Mouse (Mus musculus) A20 (cell line): ENCODE data around the gene 6430628N08Rik.

Experiments used
- DNase-seq: peaks from one replicate; pipeline ENCODE4 v3.0.0-alpha.2; 2011; ENCODE audit warnings: low read depth, low spot score

Gene 6430628N08Rik

GRCm38 (mm10) chr4:115890553-115890952 is at the start of gene 6430628N08Rik:
Gene 6430628N08Rik (plus strand): TSS chr4:115890665.
- no peak for DNase-seq

DNA sequence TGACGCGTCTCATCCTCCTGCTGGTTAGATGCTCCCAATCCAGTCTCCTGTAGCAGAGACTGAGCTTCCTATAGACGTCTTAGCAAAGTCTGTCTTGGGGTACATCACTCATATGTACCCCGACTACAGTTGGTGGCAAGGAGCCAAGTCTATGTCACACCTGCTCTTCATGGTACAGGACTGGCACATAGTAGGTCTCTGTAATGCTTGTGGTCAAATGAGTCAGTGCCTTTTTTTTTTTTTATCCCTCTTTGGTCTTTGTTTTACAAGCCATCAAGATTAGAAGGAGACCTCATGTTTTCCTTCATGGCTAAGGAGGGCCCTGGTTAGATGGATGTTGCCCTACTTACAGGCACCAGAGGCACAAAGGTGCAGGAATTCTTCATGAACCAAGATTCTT is 49.6 kb upstream of the 6430628N08Rik start:
- DNase-seq: no peak

- no peak for DNase-seq
Observed at GRCm38 (mm10) chr4:115846656-115847055, 43.8 kb upstream of the 6430628N08Rik start.

DNA sequence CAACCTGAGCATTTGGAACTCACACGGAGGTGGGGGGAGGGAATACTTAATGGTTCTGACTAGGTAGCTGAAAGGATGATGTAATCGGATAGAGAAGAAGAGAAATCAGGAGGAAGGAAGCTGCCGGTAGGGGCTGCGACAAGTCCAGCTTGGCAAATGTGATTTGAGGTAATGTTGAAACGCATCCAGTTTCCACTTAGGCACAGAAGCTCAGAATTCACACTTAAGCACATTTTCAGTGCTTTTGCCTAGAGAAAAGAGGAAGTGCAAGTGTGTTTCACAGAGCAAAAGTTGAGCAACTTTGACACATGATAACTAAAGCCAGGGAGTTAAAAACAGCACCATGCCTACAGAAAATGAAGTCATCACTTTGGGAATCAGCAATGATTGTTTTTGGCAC is 43.1 kb upstream of the 6430628N08Rik start:
- DNase-seq: peak; percentile 78

GRCm38 (mm10) chr4:115848083-115848482 is 42.4 kb upstream of the 6430628N08Rik start:
- DNase-seq: no peak

DNA sequence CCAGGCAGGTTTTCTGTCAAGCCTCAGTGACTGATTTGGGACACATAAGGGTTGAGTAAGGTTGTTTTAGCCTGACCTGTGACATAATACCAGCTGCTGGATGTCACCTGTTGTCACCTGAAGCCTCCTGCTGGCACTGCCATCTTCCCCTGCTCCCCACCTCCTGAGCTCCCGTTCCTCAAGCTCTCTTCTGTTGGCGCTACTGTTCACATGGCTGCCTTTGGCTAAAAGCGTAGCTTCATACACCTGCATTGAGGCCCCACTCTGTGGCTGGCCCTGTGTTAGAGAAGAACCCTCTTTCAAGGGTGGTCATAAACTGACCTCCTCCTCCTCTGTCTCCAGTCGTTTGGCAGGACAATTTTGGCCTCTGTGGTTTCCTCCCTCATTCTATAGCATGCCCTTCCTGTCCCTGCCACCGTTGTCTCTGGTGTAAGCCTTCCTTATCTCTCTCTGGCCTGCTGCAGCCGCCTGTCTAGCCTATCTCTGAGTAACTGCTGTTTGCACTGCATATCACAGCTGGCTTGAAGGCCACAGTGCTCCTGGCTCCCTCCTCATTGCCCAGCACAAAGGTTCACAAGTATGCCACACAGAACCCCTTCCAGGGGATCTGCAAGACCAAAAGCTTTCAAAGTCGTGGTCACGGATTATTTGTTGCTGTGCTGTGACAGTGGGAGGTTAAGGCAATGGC is 41.3 kb upstream of the 6430628N08Rik start:
- DNase-seq: no peak

DNA sequence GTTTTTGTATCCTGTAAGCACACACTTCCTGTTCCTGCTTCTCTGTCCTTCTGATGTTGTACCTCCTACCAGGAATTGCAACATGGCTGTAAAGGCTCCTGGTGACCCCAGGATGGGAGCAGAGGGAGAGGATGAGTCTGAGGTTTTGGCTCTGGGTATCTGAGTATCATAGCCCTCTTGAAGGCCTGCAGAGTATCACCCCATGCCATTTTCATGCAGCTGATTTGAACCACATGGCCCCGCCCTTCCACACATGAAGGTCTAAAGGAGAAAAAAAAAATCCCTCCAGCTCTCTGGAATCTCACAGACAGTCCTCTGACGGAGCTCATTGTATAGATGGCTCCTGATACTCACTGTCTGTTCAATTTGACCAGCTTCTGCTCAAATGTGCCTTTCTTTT is 40.4 kb upstream of the 6430628N08Rik start:
- no peak for DNase-seq

DNA sequence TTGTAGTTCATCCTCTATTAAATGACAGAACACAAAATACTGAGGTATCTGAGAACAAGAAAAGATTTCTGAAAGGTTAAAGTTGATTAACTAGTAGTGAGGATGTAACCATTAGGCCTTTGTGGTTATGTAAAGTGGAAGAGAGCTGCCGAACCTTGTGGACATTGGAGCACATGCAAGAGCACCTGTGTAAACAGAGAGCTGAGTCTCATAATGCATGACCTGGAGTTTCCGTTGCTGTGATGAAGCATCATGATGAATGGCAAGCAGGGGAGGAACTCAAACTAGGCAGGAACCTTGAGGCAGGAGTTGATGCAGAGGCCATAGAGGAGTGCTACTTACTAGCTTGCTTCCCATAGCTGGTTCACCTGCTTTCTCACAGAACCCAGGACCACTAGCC is 39.8 kb upstream of the 6430628N08Rik start:
- peak; percentile 57 for DNase-seq

GRCm38 (mm10) chr4:115851569-115851968 is 38.9 kb upstream of the 6430628N08Rik start:
- DNase-seq: no peak

- DNase-seq: no peak
Observed at GRCm38 (mm10) chr4:115855100-115855499, 35.4 kb upstream of the 6430628N08Rik start.

GRCm38 (mm10) chr4:115855609-115856008 is 34.9 kb upstream of the 6430628N08Rik start:
- DNase-seq: no peak

GRCm38 (mm10) chr4:115856282-115856681 is 34.2 kb upstream of the 6430628N08Rik start:
- no peak for DNase-seq

DNA sequence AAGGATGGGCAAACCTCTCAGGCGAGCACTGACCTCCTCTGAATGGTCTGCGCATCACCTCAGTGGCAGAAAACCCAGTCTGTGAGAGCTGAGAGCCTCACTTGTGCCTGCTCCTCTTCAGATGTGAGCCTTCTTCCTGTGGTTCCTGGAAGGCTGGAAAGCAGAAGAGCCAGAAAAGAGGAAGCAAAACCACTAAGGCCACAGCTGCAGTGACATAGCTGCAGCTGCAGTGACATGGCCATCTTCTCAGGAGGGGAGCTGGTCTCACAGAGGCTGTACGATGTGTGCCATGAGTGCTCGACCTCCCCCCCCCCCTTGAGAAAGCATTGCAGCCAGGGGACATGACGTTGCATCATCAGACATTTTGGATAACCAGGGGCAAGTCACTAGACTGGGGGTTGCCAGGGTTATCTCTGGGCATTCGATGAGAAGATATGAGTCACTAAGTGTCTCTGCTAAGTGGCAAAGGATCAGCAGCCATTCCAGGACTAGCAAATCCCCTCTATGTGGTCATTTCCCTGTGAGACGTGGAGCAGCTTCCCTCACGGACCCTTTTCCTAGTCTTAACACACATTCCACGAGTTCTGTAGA is 33.1 kb upstream of the 6430628N08Rik start:
- DNase-seq: peak; percentile 88

DNA sequence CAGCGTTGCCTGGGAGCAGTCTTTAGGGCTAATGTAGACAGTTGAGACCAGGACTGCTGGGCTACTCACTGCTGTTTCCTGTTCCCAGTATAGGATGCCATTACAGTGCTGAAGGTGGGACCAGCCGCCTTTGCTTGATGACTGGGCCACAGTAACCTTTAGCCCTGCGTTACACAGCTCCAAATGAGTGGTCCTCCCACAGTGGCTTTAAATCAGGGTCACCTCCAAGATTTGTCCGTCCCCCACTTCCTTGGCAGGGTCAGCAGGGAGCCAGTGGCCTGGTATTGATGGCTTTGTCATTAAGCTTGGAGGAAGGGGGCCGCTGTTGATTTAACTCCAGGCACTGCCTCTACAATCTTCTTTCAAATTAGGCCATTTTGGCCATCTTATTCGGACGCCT is 27.1 kb upstream of the 6430628N08Rik start:
- no peak for DNase-seq

DNA sequence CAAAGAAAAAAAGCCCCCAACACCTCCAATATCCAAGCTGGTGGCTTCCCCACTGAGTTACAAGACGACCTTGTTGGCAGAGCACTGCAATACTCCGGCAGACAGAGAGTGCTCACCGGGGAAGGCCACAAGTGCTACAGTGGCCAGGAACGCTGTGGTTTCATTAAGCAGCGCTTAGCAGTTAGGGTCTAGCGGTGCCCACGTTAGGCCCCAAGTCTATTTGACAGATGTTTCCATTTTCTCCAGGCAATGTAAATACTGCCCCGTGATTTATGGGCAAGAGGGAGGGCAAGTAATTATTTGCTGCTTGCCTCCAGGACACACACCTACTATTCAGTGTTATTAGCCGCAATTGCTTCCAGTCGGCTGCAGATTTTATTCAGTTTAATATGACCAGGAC is 26.6 kb upstream of the 6430628N08Rik start:
- DNase-seq: no peak

DNA sequence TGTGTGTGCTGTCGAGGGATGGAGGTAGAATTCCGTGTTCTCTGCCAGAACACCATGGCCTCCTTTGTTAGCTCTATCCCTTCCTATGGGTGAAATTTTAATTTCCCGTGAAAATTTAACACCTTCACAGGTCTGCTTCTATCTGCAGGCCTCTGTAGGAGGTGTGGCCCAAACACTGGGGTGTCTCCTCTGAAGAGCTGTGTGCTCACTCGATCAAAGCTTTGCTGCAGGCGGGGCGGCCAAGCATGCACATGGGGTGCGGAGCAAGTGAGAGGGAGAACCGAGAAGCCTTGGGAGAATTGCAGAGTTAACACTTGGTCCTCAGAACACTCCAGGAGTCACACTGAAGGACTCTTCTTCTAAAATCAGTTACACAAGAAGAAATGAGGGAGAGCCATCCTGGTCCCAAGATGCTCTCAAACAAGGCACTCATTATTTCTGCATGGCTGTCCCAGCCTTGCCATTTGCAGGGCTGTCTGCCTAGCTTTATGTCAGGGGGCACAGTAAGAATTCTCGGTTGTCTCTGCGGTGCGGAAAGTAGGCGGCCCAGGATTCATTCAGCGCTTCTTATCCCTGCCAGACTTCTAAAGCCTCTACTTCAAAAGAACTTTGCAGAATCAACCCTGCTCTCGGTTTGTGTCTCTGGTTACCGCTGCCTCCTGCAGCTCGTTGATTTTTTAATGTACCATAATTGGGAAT is 20.8 kb upstream of the 6430628N08Rik start:
- no peak for DNase-seq

DNA sequence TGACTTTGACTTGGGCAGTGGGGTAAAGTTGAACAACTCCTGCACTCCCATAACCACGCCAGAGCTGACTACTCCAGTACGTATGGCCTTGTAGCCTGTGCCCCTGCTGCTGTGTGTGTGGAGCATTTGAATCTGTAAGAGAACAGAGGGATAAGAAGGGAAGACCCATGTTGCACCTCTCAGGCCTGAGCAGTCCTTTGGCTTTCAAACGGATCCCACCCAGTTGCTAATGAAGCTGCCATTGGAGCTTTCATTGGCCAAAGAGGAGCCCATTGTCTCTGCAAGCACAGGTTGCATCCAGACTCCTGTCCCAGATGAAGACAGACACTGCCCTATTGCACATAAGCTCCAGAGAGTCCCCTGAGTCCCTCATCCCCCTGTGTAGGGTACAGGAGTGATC is 17.2 kb upstream of the 6430628N08Rik start:
- no peak for DNase-seq

- no peak for DNase-seq
Observed at GRCm38 (mm10) chr4:115878216-115878678, 12.2 kb upstream of the 6430628N08Rik start.

DNA sequence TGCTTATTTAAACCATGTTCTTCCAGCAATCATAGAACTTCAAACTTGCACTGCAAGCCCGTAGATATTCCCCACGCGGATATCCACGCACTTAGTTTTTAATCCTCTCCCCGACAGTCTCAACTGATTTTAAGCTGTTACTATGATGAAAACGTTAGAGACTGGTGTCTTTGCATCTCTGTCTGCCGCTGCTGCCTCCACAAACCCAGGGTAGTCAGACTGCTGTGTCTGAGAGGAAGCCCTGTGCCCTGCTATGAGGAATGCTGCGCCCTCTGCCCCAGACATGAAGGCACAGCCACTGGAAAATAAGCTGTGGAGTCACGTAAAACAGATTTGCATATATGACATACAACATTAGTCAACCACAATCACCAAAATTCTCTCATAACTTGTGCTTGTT is 11.6 kb upstream of the 6430628N08Rik start:
- no peak for DNase-seq

- no peak for DNase-seq
Observed at GRCm38 (mm10) chr4:115881183-115881582, 9.3 kb upstream of the 6430628N08Rik start.

GRCm38 (mm10) chr4:115882195-115882594 is 8.3 kb upstream of the 6430628N08Rik start:
- DNase-seq: no peak

GRCm38 (mm10) chr4:115884022-115884421 is 6.4 kb upstream of the 6430628N08Rik start, which contains the start of gene Kncn:
Gene Kncn (plus strand): TSS chr4:115884400.
- no peak for DNase-seq

- no peak for DNase-seq
Observed at GRCm38 (mm10) chr4:115885846-115886245, 4.6 kb upstream of the 6430628N08Rik start.
